Mouse (Mus musculus) thymus, postnatal 25 days (tissue): Measurements from ENCODE around the gene Bcl11a.
A peak's percentile ranks its signal among the peaks of the same experiment; 100 is the strongest.

Experiments
- DNase-seq: peaks from one replicate; pipeline ENCODE4 v3.0.0; 2022

Gene Bcl11a

DNA sequence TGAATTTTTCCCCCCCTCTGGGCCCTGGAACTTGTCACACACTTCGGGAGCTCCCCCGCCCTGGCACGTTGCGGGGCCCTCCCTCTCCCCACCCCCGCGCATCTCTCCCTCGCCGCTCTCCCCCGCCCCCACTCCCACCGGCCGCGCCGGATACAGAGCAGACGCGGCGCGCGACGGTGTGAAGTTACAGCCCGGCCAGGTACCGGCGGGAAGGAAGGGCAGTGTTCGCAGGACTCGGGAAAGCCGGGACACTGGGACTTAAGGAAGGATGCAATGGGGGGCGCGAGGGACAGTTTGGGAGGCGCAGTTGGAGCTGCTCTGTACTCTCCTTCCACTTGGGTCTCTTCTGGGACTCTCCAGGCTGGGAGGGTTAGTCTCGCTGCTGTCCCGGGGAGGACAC lies 2.7 kb downstream of the Bcl11a start:
- DNase-seq, result peak; percentile 57

DNA sequence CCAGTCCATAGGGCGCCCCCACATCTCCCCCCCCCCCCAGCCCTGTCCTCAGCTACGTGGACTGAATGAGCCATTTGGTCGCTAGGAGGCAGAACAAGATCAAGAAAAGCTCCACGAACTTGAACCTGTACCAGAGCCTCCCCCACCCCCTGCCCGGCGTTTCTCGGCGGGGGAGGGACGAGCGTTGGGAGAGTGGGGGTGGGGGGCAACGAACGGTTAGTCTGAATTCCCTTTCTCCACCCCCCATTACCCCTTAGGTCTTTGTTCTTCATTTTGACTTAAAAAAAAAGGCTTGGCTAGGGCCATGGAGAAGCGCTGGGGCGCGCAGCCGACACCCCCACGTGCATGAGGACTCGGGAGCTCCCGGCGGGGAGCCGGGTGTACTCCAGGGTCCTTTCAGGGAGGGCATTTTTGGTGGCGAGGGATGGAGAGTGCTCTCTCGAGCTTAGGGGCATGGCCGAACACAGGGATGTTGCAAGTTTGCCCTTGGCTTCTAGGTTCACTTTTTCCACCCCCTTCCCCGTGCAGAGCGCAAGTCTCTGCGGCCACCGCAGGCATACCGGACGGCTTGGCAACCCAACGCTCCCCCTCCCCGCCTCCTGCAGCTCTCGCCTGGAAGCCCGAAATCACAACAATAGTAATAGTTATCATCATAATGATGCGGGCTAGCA lies 3.3 kb downstream of the Bcl11a start:
- peak; percentile 52 for DNase-seq

DNA sequence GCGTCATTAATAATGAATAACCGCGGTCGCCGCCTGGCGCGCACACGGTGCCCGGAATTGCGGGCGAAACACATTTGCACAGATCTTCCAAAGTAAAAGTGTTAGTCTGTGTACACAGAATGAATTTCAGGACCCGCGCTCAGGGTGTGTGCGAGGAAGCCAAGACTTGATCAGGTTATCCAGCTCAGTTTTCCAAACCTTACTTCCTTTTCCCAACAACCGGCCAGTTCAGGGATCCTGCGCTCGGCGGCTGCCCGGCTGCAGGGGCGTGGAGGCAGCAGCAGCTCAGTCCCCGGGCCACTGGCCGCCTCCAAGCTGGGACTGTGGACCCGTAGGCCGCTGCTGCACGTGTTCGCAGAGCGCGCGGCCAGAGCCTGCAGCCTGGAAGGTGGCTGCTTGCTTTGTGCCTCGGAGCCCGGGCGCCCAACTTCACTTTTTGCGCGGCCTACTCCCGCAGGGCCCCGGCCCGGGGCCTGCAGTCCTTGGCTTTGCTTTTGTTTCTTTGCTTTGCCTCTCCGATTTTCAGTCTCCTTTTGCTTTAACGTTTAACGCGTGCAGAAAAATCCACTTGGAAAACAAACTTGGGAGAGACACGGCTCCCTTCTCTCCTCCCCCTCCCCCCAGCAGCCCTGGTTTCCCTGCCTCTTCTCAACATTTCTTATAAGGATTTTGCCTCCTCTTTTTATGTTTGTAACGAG lies 4.0 kb downstream of the Bcl11a start:
- peak; percentile 23 for DNase-seq

DNA sequence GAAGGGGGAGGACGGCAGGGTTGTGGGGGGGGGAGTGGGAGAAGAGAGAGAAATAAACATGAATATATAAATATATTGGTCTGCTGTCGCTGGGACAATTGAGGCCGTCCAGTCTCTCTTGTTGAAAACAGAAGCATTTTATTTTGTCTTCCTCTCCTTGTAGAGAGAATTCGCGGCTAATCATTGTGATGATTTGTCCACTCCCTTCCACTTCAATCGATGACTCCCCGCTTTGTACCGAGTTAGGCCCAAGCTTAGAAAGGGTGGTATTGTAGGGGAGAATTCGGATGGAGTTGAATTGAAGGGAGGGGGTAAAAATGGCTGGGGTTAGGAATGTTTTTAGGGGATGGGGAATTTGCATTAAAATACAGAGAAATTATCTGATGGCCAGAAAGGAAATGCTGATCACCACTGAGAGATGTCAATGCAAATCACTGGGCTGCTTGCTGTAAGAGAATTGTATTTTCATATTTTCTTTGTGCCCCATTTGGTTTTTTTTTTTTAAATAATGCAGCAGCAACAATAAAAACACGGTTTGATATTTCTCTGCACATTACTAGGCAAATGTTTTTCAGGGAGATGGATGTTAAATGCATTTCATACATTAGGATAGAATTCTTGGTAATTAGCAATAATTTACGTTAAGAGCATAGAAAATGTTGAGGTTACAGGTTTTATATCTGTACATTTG lies 4.7 kb downstream of the Bcl11a start:
- DNase-seq, result no peak

GRCm38 (mm10) chr11:24083076-24083405 lies 5.2 kb downstream of the Bcl11a start:
- DNase-seq, result no peak

GRCm38 (mm10) chr11:24083423-24083822 lies 5.6 kb downstream of the Bcl11a start:
- no peak for DNase-seq

- no peak for DNase-seq
Measured at GRCm38 (mm10) chr11:24084077-24084476, 6.2 kb downstream of the Bcl11a start.

DNA sequence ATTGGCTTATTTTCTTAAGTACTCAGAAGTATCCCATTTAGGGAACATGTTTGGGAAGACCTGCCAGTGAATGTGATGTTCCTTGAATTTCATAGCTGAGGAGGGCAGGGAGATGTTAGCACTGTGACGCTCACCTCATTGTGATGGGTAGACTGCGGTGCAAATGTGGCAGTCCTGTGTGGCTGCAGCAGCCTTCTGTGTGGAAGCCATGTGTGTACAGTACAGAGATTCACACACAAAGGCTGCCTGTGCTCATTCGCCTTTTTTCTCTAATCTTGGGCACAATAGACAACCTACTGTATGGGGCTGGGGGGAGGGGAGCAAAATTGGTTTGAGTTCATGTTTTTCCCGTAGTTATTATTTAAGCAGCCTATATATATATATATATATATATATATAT lies 6.7 kb downstream of the Bcl11a start:
- no peak for DNase-seq

GRCm38 (mm10) chr11:24085986-24086385 lies 8.1 kb downstream of the Bcl11a start:
- DNase-seq, result no peak

DNA sequence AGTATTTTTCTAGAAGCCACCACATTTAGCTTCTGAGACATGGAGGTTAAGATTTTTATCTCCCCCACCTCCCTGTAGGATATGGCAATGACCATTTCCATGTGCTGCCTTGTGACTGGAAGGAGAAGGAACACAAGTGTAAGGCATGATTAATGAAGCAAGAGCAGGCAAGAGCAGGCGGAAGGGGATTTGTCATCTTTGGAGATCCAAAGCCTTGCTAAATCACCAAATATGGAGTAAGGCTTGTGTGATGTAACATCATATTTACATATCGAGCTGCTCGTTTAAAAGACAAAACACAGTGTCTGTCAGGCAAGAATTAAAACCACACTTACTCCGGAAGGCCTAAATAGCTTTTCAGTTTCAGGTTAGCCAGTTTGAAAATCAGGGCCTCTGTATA lies 9.2 kb downstream of the Bcl11a start:
- no peak for DNase-seq

GRCm38 (mm10) chr11:24090443-24090842 lies 12.6 kb downstream of the Bcl11a start:
- DNase-seq, result no peak

- no peak for DNase-seq
Measured at GRCm38 (mm10) chr11:24091393-24092080, 13.7 kb downstream of the Bcl11a start.

DNA sequence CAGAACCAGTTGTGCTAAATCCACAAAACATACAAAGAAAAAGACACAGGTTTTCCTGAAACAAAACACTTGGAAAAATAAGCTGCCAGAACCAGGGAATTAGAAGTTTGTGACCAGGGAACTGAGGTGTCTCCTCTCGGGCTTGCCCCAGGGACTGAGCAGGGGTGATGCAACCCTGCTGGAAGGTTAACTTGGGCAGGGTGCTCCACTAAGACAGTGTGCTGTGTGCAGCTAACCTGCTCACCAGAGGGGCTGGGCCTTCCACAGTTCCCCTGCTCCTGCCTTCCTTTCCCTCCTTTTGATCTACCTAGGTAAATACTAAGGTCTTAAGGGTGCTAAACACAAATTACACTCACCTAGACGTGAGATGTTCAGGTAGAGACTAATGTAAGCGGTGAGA lies 14.8 kb downstream of the Bcl11a start:
- no peak for DNase-seq

DNA sequence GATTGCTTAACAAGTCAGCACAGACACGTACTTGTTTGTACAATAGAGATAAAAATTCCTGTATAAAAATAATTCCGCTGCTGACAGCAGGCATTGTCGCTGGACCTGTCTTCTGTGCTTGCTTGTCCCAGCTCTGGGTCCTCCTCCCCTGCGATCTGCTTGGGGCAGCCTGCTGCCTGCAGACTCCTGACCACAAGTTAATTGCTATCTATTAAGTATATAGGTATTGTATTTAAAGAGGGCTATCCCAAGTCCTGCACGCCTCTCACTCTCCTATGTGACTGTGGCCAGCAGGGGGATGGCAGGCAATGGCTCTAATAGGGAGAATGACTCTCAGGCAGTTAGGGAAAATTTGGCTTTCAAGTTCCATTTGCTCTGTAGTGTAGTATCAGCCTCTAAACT lies 16.2 kb downstream of the Bcl11a start:
- no peak for DNase-seq

DNA sequence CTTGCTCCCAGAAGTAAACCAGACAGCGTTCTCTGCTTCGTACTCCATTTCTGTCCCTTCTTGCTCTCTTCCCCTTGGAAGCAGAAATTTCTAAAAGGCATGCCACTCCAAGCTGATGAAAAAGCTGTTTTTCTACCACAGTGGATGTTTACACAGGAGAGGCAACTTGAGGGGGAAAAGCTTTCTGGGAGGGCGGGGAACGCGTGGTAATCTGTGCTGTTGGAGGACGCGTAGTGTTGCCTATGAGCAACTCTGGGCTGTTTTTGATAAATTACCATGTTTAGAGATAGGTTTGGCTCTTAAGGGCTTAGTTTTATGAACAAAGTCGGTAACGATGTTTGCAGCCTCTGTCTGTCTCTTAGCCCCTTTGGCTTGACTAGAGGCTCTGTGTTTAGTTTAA lies 17.4 kb downstream of the Bcl11a start:
- no peak for DNase-seq

DNA sequence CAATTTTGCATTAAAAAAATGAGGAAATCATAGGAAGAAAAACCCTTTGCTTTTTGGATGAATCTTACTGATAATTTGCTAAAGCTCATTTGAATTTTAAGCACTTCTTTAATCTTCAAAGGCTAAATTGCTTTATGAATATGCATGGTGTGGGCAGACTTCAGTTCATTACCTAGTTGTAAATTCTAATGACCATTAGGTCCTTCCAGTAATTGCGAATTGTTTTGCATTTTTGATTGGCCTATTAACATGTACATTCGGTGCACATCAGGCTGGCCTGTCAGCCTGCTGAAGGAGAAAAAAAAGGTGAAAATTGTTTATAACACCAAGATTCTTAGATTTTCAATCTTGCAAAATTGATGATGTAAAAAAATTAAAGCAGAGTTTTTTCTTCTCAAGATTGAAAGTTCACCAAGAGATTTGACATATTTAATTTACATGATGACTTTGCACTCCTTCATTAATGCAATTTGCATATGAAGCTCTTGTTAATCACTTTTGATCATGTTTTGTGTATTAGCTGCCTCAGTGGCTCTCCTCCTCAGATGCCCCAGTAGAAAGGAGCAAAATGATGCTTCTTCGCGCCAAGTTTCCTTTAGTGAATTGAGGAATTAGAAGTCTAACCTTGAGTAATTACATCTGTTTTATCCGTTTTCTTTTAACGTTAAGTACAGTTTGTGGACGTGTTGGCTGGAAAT lies 17.9 kb downstream of the Bcl11a start:
- no peak for DNase-seq

DNA sequence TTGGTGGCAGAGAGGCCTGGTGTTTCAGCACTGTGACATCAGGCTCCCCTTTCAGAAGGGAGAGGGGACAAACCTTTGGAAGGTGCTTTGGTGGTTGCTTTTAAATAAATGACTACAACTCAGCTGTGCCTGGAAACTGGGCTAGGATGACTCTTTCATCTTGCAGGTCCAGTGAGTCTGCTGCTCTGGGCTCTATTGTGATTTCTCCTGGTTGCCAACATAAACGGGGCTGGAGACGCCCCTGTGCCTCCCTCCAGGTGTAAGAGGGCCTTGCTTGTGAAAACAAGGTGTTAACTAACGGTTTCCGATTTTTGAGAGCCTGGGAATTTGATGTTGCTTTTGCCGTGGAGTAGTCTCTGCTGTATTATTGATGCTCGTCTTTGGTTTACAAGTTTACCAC lies 18.6 kb downstream of the Bcl11a start:
- no peak for DNase-seq

- no peak for DNase-seq
Measured at GRCm38 (mm10) chr11:24097026-24097425, 19.2 kb downstream of the Bcl11a start.

DNA sequence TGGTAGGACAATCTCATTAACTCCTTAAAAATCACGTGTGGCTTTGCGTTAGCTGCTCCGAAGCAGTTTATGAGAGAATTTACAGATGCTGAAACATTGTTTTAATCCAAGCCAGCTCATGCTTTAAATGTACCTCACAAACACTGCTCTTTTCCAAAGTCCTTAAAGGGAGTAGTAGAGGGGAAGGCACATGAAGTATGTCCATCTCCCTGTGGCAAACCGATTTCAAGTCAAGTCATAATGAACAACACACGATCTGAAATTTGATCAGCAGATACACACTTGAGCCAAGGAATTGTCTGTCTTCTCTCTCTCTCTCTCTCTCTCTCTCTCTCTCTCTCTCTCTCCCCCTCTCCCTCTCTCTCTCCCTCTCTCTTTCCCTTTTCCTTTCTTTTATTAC lies 20.2 kb downstream of the Bcl11a start:
- DNase-seq, result no peak

DNA sequence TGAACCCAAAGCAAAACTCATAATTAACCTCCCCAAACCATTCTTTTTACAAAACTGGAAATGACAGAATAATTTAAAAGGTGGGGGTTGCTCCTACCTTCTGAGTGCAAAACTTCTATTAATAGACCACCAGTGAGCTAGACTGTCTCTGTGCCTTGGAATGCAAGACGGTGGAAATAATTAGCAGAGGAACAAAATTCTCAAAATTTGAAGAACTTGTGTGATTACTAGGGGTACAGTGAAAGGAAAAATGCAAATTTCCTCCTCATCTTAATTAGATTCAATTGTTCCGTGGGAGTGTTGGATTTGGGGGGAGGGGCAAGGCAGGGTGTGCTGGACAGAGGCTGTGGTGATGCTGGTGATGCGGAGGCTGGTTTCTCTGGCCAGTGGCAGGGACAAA lies 20.8 kb downstream of the Bcl11a start:
- DNase-seq, result no peak

GRCm38 (mm10) chr11:24099215-24099614 lies 21.4 kb downstream of the Bcl11a start:
- DNase-seq, result no peak

DNA sequence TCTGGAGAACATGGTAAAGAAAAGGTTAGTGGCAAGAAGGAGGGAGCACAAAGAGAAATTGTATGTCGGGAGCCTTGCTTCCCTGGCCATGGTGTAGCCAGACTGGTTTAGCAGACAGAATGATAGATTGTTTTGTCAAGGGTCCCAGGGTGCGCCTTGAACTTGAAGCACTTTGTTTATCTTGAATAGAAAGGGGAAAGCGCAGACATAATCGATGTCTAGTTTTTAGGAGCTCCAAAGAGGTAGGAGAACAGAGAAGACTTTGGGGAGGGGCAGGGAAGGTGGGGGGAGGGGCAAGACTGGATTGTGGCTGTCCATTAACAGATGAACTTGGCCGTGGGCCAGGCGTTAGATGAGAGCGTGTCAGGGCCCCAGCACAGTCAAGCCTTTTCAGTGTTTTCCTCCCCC lies 22.0 kb downstream of the Bcl11a start:
- DNase-seq, result no peak

DNA sequence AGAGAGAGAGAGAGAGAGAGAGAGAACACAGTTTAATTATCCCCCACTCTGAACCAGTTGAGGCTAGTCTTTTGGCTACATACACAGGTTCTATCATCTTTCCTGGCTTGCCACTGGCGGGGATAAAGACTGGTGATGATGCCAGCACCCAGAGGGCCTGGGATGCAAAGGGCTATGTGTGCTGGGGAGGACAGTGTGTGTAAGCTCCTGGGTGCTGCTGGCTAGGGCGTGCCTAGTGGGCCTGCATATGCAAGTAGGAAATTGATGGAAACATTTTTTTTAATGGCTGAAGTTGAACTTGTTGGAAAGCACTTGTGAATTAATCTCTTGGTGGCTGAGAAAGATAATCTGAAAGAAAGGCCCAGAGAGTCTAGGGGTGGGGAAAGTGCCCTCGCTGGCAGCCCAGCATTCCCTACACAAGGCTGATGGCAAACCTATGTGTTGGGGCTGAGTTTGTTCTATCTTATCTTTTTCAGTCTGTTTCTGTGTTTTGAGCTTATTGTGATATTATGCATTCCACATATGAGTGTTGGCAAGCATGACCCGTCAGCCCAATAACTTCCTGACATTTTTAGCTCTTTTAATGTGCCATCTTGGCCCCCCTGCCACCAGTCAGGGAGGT lies 22.7 kb downstream of the Bcl11a start:
- no peak for DNase-seq
